Mouse (Mus musculus) lung, embryonic 15.5 days (tissue): Measurements from ENCODE around the gene Nuak1. TPM values are rescaled to one million over a fixed set of nuclear protein-coding genes. Genes with fewer than 3 reads are reported as not detected.

Source experiments
- ATAC-seq: fragments of 200-750 bp; cut with Nextera tagmentation; 2 replicates; pipeline ENCODE4 v1.8.0; 2017; ENCODE audit warnings: moderate number of reproducible peaks, borderline replicate concordance; ENCODE audit not compliant: low FRiP score, low TSS enrichment; ENCODE audit errors: extremely low read depth
- H3K27ac ChIP-seq: fragments of 300-500 bp; sonication (generic); 2 replicates; pipeline ENCODE4 v1.5.1; 2015; ENCODE audit warnings: moderate library complexity, mild to moderate bottlenecking, inconsistent platforms
- H3K27me3 ChIP-seq: fragments of 300-500 bp; sonication (generic); 2 replicates; pipeline ENCODE4 v1.6.1; 2015; ENCODE audit warnings: inconsistent platforms
- H3K36me3 ChIP-seq: fragments of 300-500 bp; sonication (generic); 2 replicates; pipeline ENCODE4 v1.6.1; 2015; ENCODE audit warnings: inconsistent platforms
- H3K4me1 ChIP-seq: fragments of 300-500 bp; sonication (generic); 2 replicates; pipeline ENCODE4 v1.6.1; 2015; ENCODE audit warnings: inconsistent platforms
- H3K4me2 ChIP-seq: fragments of 300-500 bp; sonication (generic); 2 replicates; pipeline ENCODE4 v1.6.1; 2015; ENCODE audit warnings: inconsistent platforms, mild to moderate bottlenecking, moderate library complexity
- H3K4me3 ChIP-seq: fragments of 300-500 bp; sonication (generic); 2 replicates; pipeline ENCODE4 v1.5.1; 2015; ENCODE audit warnings: mild to moderate bottlenecking, inconsistent platforms
- H3K9ac ChIP-seq: fragments of 300-500 bp; sonication (generic); 2 replicates; pipeline ENCODE4 v1.6.1; 2015; ENCODE audit warnings: inconsistent platforms
- H3K9me3 ChIP-seq: fragments of 300-500 bp; sonication (generic); 2 replicates; pipeline ENCODE4 v1.6.1; 2016; ENCODE audit warnings: inconsistent platforms
- WGBS: fragments of 180-500 bp; shearing (Covaris S2); methylation state at CpG from one replicate; pipeline ENCODE4 v1.1.7; 2015; 5-methylcytosine and 5-hydroxymethylcytosine counted together
- polyA plus RNA-seq: library from polyadenylated mRNA; unstranded; fragments of >200 nt; fragmentation: Nextera tagmentation; extraction: Ambion mirVana; gene quantifications from 2 replicates; pipeline ENCODE4 v1.2.1, GENCODE M21; 2015

The Nuak1 gene
- polyA plus RNA-seq, 1 experiment from 2014 or later, result 2.6 TPM

GRCm38 (mm10) chr10:84371681-84372160 is 68.7 kb downstream of the Nuak1 start:
- no peak overlapping the region for H3K27ac ChIP-seq
- no peaks in the 10 kb centered on the region for H3K27me3 ChIP-seq
- no peaks in the 10 kb centered on the region for H3K9me3 ChIP-seq
- 39% methylated on average over 10 of the region's 10 CpGs for WGBS
- ATAC-seq, result no peak
- no peak overlapping the region for H3K4me2 ChIP-seq
- H3K4me1 ChIP-seq, result peaks cover 9% of the 10 kb centered on the region; the same call in 1 of the 2 replicates
- peaks cover 20% of the 10 kb centered on the region for H3K36me3 ChIP-seq
- no peak overlapping the region for H3K4me3 ChIP-seq
- no peak overlapping the region for H3K9ac ChIP-seq

GRCm38 (mm10) chr10:84371230-84371629 is 69.2 kb downstream of the Nuak1 start:
- H3K36me3 ChIP-seq, result peaks cover 20% of the 10 kb centered on the region
- H3K27ac ChIP-seq, result no peak overlapping the region
- H3K4me3 ChIP-seq, result no peak overlapping the region
- no peak for ATAC-seq
- no peak overlapping the region for H3K4me2 ChIP-seq
- peaks cover 9% of the 10 kb centered on the region; the same call in 1 of the 2 replicates for H3K4me1 ChIP-seq
- no peak overlapping the region for H3K9ac ChIP-seq
- H3K27me3 ChIP-seq, result no peaks in the 10 kb centered on the region
- WGBS, result 63% methylated on average over 4 of the region's 4 CpGs
- no peaks in the 10 kb centered on the region for H3K9me3 ChIP-seq

GRCm38 (mm10) chr10:84369646-84370314 is 70.6 kb downstream of the Nuak1 start:
- WGBS, result 83% methylated on average over 11 of the region's 11 CpGs
- peaks cover 16% of the 10 kb centered on the region for H3K36me3 ChIP-seq
- ATAC-seq, result no peak

GRCm38 (mm10) chr10:84368185-84368584 is 72.2 kb downstream of the Nuak1 start:
- no peaks in the 10 kb centered on the region for H3K9me3 ChIP-seq
- 65% methylated on average over 3 of the region's 3 CpGs for WGBS
- H3K4me3 ChIP-seq, result no peak overlapping the region
- H3K4me2 ChIP-seq, result no peak overlapping the region
- H3K27me3 ChIP-seq, result no peaks in the 10 kb centered on the region
- 0 out of 2 replicates have a peak, but pooled peaks cover 4% of the 10 kb centered on the region for H3K36me3 ChIP-seq
- H3K9ac ChIP-seq, result no peak overlapping the region
- no peak for ATAC-seq
- H3K4me1 ChIP-seq, result peaks cover 23% of the 10 kb centered on the region; the same call in 1 of the 2 replicates
- no peak overlapping the region for H3K27ac ChIP-seq

More at GRCm38 (mm10) chr10:84369646-84370314, 70.6 kb downstream of the Nuak1 start:
- H3K9me3 ChIP-seq, result no peaks in the 10 kb centered on the region
- no peak overlapping the region for H3K4me3 ChIP-seq
- H3K4me2 ChIP-seq, result no peak overlapping the region
- no peak overlapping the region for H3K9ac ChIP-seq
- H3K27me3 ChIP-seq, result no peaks in the 10 kb centered on the region
- no peak overlapping the region for H3K27ac ChIP-seq
- peaks cover 23% of the 10 kb centered on the region; the same call in 1 of the 2 replicates for H3K4me1 ChIP-seq

- WGBS, result 51% methylated on average over 7 of the region's 7 CpGs
- Histone ChIP-seq H3K4me3 (no peak overlapping the region), H3K9ac (no peak overlapping the region), H3K4me1 (peaks cover 20% of the 10 kb centered on the region), H3K27me3 (no peaks in the 10 kb centered on the region), H3K36me3 (0 out of 2 replicates have a peak, but pooled peaks cover 4% of the 10 kb centered on the region), H3K27ac (peak overlapping the region; percentile 8; the same call in 1 of the 2 replicates), H3K4me2 (no peak overlapping the region), H3K9me3 (no peaks in the 10 kb centered on the region)
- no peak for ATAC-seq
Observed at GRCm38 (mm10) chr10:84365166-84365865, 75.1 kb downstream of the Nuak1 start.

GRCm38 (mm10) chr10:84363833-84364232 is 76.6 kb downstream of the Nuak1 start:
- H3K4me1 ChIP-seq, result peaks cover 20% of the 10 kb centered on the region
- H3K4me3 ChIP-seq, result no peak overlapping the region
- no peak overlapping the region for H3K9ac ChIP-seq
- no peak overlapping the region for H3K4me2 ChIP-seq
- H3K27me3 ChIP-seq, result no peaks in the 10 kb centered on the region
- no peak overlapping the region for H3K27ac ChIP-seq
- WGBS, result 77% methylated on average over 7 of the region's 7 CpGs
- no peaks in the 10 kb centered on the region for H3K9me3 ChIP-seq
- ATAC-seq, result no peak
- no peaks in the 10 kb centered on the region for H3K36me3 ChIP-seq

GRCm38 (mm10) chr10:84360953-84361352 is 79.4 kb downstream of the Nuak1 start:
- Histone ChIP-seq H3K27ac (no peak overlapping the region), H3K4me2 (no peak overlapping the region), H3K9ac (no peak overlapping the region), H3K9me3 (no peaks in the 10 kb centered on the region), H3K27me3 (no peaks in the 10 kb centered on the region), H3K36me3 (no peaks in the 10 kb centered on the region), H3K4me3 (no peak overlapping the region), H3K4me1 (peaks cover 18% of the 10 kb centered on the region)
- ATAC-seq, result no peak
- 82% methylated on average over 4 of the region's 4 CpGs for WGBS

- Histone ChIP-seq H3K27ac (no peak overlapping the region), H3K4me1 (peaks cover 13% of the 10 kb centered on the region), H3K4me3 (no peak overlapping the region), H3K9me3 (no peaks in the 10 kb centered on the region), H3K36me3 (no peaks in the 10 kb centered on the region), H3K9ac (no peak overlapping the region), H3K4me2 (no peak overlapping the region), H3K27me3 (no peaks in the 10 kb centered on the region)
- 65% methylated on average over 9 of the region's 9 CpGs for WGBS
- no peak for ATAC-seq
Observed at GRCm38 (mm10) chr10:84360391-84360790, 80.0 kb downstream of the Nuak1 start.

- Histone ChIP-seq H3K27me3 (no peaks in the 10 kb centered on the region), H3K9ac (no peak overlapping the region), H3K36me3 (no peaks in the 10 kb centered on the region), H3K4me2 (no peak overlapping the region), H3K27ac (no peak overlapping the region), H3K9me3 (no peaks in the 10 kb centered on the region), H3K4me1 (peaks cover 6% of the 10 kb centered on the region; the same call in 1 of the 2 replicates), H3K4me3 (no peak overlapping the region)
- WGBS, result 92% methylated on average over 4 of the region's 4 CpGs
- ATAC-seq, result no peak
Observed at GRCm38 (mm10) chr10:84358738-84359120, 81.7 kb downstream of the Nuak1 start.

- Histone ChIP-seq H3K4me1 (peaks cover 6% of the 10 kb centered on the region; the same call in 1 of the 2 replicates), H3K4me3 (no peak overlapping the region), H3K27me3 (no peaks in the 10 kb centered on the region), H3K9ac (no peak overlapping the region), H3K27ac (no peak overlapping the region), H3K9me3 (no peaks in the 10 kb centered on the region), H3K4me2 (no peak overlapping the region), H3K36me3 (no peaks in the 10 kb centered on the region)
- no peak for ATAC-seq
- whole genome bisulfite sequencing, result 63% methylated on average over 4 of the region's 4 CpGs
Observed at GRCm38 (mm10) chr10:84357997-84358737, 82.2 kb downstream of the Nuak1 start.

GRCm38 (mm10) chr10:84357593-84357992 is 82.8 kb downstream of the Nuak1 start:
- H3K27ac ChIP-seq, result no peak overlapping the region
- no peak overlapping the region for H3K4me2 ChIP-seq
- no peaks in the 10 kb centered on the region for H3K27me3 ChIP-seq
- ATAC-seq, result no peak
- H3K36me3 ChIP-seq, result no peaks in the 10 kb centered on the region
- H3K9me3 ChIP-seq, result no peaks in the 10 kb centered on the region
- 63% methylated on average over 4 of the region's 4 CpGs for WGBS
- no peak overlapping the region for H3K4me3 ChIP-seq
- peaks cover 6% of the 10 kb centered on the region; the same call in 1 of the 2 replicates for H3K4me1 ChIP-seq
- H3K9ac ChIP-seq, result no peak overlapping the region
